In genomic region chr19:53779402-53779801, GRCm38 (mm10) we compare ENCODE assay signal across 19 mouse cellular contexts.
DNase-seq lines count a peak whose midpoint lies in the region; ATAC-seq and TF ChIP-seq lines count a peak whose summit lies in the region.
"Had no signal": no experiment of that assay in that cellular context is flagged by ENCODE, and none has a peak within 500 bp of the region (broad histone marks: within the 10 kb centered on the region; RNA-seq: fewer than 3 reads in every experiment).

No protein-coding gene starts in this region.

- ATAC-seq in heart, embryonic 11.5 days (replicated peaks; ENCODE audit: insufficient number of reproducible peaks, low FRiP score, low TSS enrichment): peak; percentile 14; the same call in 1 of the 2 replicates
- no peak for ATAC-seq in G1E (ENCODE audit: extremely low read depth, insufficient number of reproducible peaks, low FRiP score, poor library complexity, severe bottlenecking)
- ATAC-seq in erythroblast, adult 5-6 weeks (replicated peaks; ENCODE audit: low FRiP score, poor library complexity, severe bottlenecking): peak; percentile 50; the same call in 1 of the 2 replicates
- ATAC-seq in liver, embryonic 13.5 days (ENCODE audit: low read depth): peak; percentile 71
- ATAC-seq: forebrain, embryonic 16.5 days; intestine, embryonic 15.5 days had no signal

- H3K36me3 ChIP-seq in heart, embryonic 11.5 days (ENCODE audit: control insufficient read depth, insufficient read depth, low read length): no peaks in the 10 kb centered on the region
- no peaks in the 10 kb centered on the region for H3K36me3 ChIP-seq in G1E (replicated peaks)
- no peaks in the 10 kb centered on the region for H3K36me3 ChIP-seq in liver, embryonic 13.5 days
- H3K36me3 ChIP-seq: hindbrain, embryonic 13.5 days; intestine, embryonic 15.5 days; kidney, embryonic 15.5 days; limb, embryonic 13.5 days; lung, embryonic 15.5 days; midbrain, embryonic 12.5 days; neural tube, embryonic 13.5 days had no signal

- DNase-seq in heart, adult 9 months (ENCODE audit: low spot score in 2 of 2): no peak
- DNase-seq in G1E (ENCODE audit: low spot score): no peak
- DNase-seq in liver, embryonic 13.5 days: no peak
- no peak for DNase-seq in layer of hippocampus, adult 18-20 months (ENCODE audit: low spot score in 2 of 2)
- DNase-seq in neural tube, embryonic 10.5 days (ENCODE audit: extremely low spot score, low spot score): no peak
- DNase-seq: adrenal gland, adult 8-10 months; cerebellum, postnatal 10 days; lung, postnatal 4 days; thymus, postnatal 25 days had no signal

- H3K27ac ChIP-seq in heart, embryonic 11.5 days (ENCODE audit: low read depth, low read length): no peak overlapping the region; the same call in 1 of the 2 replicates
- H3K27ac ChIP-seq in liver, embryonic 13.5 days: peak overlapping the region; percentile 47
- H3K27ac ChIP-seq: hindbrain, embryonic 13.5 days; intestine, embryonic 15.5 days; kidney, embryonic 15.5 days; limb, embryonic 13.5 days; lung, embryonic 15.5 days; midbrain, embryonic 12.5 days; neural tube, embryonic 13.5 days had no signal

- no peak overlapping the region for H3K9ac ChIP-seq in heart, embryonic 11.5 days (ENCODE audit: low read depth, low read length)
- H3K9ac ChIP-seq in liver, embryonic 13.5 days: no peak overlapping the region
- H3K9ac ChIP-seq: hindbrain, embryonic 13.5 days; intestine, embryonic 15.5 days; kidney, embryonic 15.5 days; limb, embryonic 13.5 days; lung, embryonic 15.5 days; midbrain, embryonic 12.5 days; neural tube, embryonic 13.5 days had no signal

- WGBS in heart, embryonic 11.5 days (ENCODE audit: insufficient replicate concordance): 61% methylated on average over 9 of the region's 9 CpGs
- 60% methylated on average over 9 of the region's 9 CpGs for WGBS in liver, embryonic 13.5 days (ENCODE audit: insufficient replicate concordance)

- no peaks in the 10 kb centered on the region for H3K27me3 ChIP-seq in heart, embryonic 11.5 days (ENCODE audit: control insufficient read depth, insufficient read depth, low read length)
- no peaks in the 10 kb centered on the region for H3K27me3 ChIP-seq in G1E (ENCODE audit: insufficient read depth, low read length)
- no peaks in the 10 kb centered on the region for H3K27me3 ChIP-seq in liver, embryonic 13.5 days
- H3K27me3 ChIP-seq: intestine, embryonic 15.5 days; kidney, embryonic 15.5 days; limb, embryonic 13.5 days; lung, embryonic 15.5 days had no signal

- H3K9me3 ChIP-seq in heart, embryonic 11.5 days (replicated peaks; ENCODE audit: control insufficient read depth, low read length): no peaks in the 10 kb centered on the region
- H3K9me3 ChIP-seq in G1E (replicated peaks): no peaks in the 10 kb centered on the region
- H3K9me3 ChIP-seq in liver, embryonic 13.5 days (replicated peaks): no peaks in the 10 kb centered on the region
- H3K9me3 ChIP-seq: hindbrain, embryonic 13.5 days; intestine, embryonic 15.5 days; kidney, embryonic 15.5 days; limb, embryonic 13.5 days; lung, embryonic 15.5 days; midbrain, embryonic 12.5 days; neural tube, embryonic 13.5 days had no signal

- no peak for TF ChIP-seq CTCF in G1E (IDR thresholded peaks at IDR 0.05; ENCODE audit: low read depth, low read length)

- H3K4me3 ChIP-seq in heart, embryonic 11.5 days (ENCODE audit: low read depth, low read length): no peak overlapping the region
- H3K4me3 ChIP-seq in G1E (ENCODE audit: low read depth, low read length): peak overlapping the region; percentile 23; the same call in 1 of the 2 replicates
- H3K4me3 ChIP-seq in liver, embryonic 13.5 days (replicated peaks): no peak overlapping the region
- H3K4me3 ChIP-seq: hindbrain, embryonic 13.5 days; intestine, embryonic 15.5 days; kidney, embryonic 15.5 days; limb, embryonic 13.5 days; lung, embryonic 15.5 days; midbrain, embryonic 12.5 days; neural tube, embryonic 13.5 days had no signal

- H3K4me2 ChIP-seq in heart, embryonic 11.5 days: no peak overlapping the region
- H3K4me2 ChIP-seq in liver, embryonic 13.5 days: 0 out of 2 replicates have a peak overlapping the region, but pooled peaks have one; percentile 14
- H3K4me2 ChIP-seq: hindbrain, embryonic 13.5 days; intestine, embryonic 15.5 days; kidney, embryonic 15.5 days; limb, embryonic 13.5 days; lung, embryonic 15.5 days; midbrain, embryonic 12.5 days; neural tube, embryonic 13.5 days had no signal

- peaks cover 6% of the 10 kb centered on the region for H3K4me1 ChIP-seq in heart, embryonic 11.5 days (ENCODE audit: control insufficient read depth, insufficient read depth, low read length)
- peaks cover 50% of the 10 kb centered on the region for H3K4me1 ChIP-seq in G1E (ENCODE audit: insufficient read depth, low read depth, low read length)
- peaks cover 34% of the 10 kb centered on the region for H3K4me1 ChIP-seq in liver, embryonic 13.5 days (replicated peaks)
- H3K4me1 ChIP-seq: intestine, embryonic 15.5 days; lung, embryonic 15.5 days had no signal
